Mouse (Mus musculus): ENCODE results near the gene Dpp6. TPM values are rescaled to one million over a fixed set of nuclear protein-coding genes. Genes with fewer than 3 reads are reported as not detected.

Gene Dpp6
- polyA plus RNA-seq, 1 experiment from 2014 or later, result 0.22 TPM

GRCm38 (mm10) chr5:27035291-27035690 is 218.3 kb downstream of the Dpp6 start:
- no peak for TF ChIP-seq CTCF (IDR thresholded peaks at IDR 0.05; ENCODE audit: low read depth)
- DNase-seq, result peak; percentile 59

DNA sequence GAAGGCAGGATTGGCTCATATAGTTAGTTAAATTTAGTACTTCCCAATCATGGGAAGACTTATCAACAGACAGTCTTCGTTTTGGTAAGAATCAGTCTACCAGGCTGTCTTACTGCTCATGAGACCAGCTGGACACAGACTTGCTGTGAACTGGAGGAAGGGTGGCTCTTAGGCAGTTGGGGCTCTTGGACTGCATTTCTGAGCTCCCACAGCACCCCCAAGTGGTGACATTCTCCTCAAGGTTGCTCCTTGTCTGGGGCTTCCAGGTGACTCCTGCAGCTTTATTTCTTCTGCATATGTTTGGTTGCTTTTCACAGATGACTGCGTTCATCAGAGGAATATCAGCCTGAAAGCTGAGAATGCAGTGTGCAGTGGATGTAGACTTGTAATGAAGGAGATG is 218.9 kb downstream of the Dpp6 start:
- H3K9me3 ChIP-seq (ENCODE audit: low read depth, low read length), result no peaks in the 10 kb centered on the region
- H3K4me1 ChIP-seq (ENCODE audit: insufficient read depth), result no peaks in the 10 kb centered on the region
- H3K4me3 ChIP-seq (ENCODE audit: low read depth, low read length), result no peak overlapping the region
- no peak for TF ChIP-seq CTCF (IDR thresholded peaks at IDR 0.05; ENCODE audit: low read depth)
- DNase-seq (no peak), ATAC-seq (ENCODE audit: insufficient read depth) (no peak)
- 29% methylated on average over 2 of the region's 2 CpGs for WGBS
- H3K9ac ChIP-seq, result no peak overlapping the region
- no peaks in the 10 kb centered on the region for H3K27me3 ChIP-seq (ENCODE audit: insufficient read depth, low read length)
- H3K4me2 ChIP-seq, result no peak overlapping the region
- H3K36me3 ChIP-seq (ENCODE audit: insufficient read depth), result no peaks in the 10 kb centered on the region
- no peak overlapping the region for H3K27ac ChIP-seq (ENCODE audit: low read depth)

More at GRCm38 (mm10) chr5:27035291-27035690, 218.3 kb downstream of the Dpp6 start:
- no peak overlapping the region for H3K4me2 ChIP-seq
- no peak overlapping the region for H3K9ac ChIP-seq
- H3K27ac ChIP-seq (ENCODE audit: low read depth), result no peak overlapping the region
- H3K9me3 ChIP-seq (ENCODE audit: low read depth, low read length), result no peaks in the 10 kb centered on the region
- 42% methylated on average over 1 of the region's 1 CpGs for WGBS
- no peaks in the 10 kb centered on the region for H3K4me1 ChIP-seq (ENCODE audit: insufficient read depth)
- ATAC-seq (ENCODE audit: insufficient read depth), result no peak
- no peaks in the 10 kb centered on the region for H3K27me3 ChIP-seq (ENCODE audit: insufficient read depth, low read length)
- no peak overlapping the region for H3K4me3 ChIP-seq (ENCODE audit: low read depth, low read length)
- H3K36me3 ChIP-seq (ENCODE audit: insufficient read depth), result no peaks in the 10 kb centered on the region

DNA sequence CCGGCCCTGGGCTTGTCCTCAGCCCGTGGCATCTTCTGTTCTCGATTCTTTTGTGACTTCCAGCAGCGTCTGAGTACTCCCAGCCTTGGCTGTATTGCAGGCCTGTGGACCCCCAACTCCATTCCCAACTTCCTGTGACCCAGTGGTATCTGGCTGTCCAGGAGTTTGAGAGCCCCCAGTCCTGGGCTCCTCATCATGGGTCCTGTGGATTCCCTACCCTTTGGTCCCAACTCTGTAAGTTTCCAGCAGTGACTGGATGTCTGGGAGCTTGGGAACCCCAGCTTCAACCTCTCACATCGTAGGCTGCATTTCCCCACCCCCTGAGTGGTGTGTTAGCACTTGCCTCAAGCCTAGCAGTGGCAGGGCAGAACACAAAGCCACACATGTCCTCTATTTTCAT is 220.8 kb downstream of the Dpp6 start:
- Histone ChIP-seq H3K36me3 (ENCODE audit: insufficient read depth) (no peaks in the 10 kb centered on the region), H3K27ac (ENCODE audit: low read depth) (no peak overlapping the region), H3K9me3 (ENCODE audit: low read depth, low read length) (no peaks in the 10 kb centered on the region), H3K4me2 (no peak overlapping the region), H3K4me1 (ENCODE audit: insufficient read depth) (no peaks in the 10 kb centered on the region), H3K4me3 (ENCODE audit: low read depth, low read length) (no peak overlapping the region), H3K9ac (no peak overlapping the region), H3K27me3 (ENCODE audit: insufficient read depth, low read length) (no peaks in the 10 kb centered on the region)
- DNase-seq, result no peak
- WGBS, result 48% methylated on average over 5 of the region's 5 CpGs
- no peak for TF ChIP-seq CTCF (IDR thresholded peaks at IDR 0.05; ENCODE audit: low read depth)
- no peak for ATAC-seq (ENCODE audit: insufficient read depth)

DNA sequence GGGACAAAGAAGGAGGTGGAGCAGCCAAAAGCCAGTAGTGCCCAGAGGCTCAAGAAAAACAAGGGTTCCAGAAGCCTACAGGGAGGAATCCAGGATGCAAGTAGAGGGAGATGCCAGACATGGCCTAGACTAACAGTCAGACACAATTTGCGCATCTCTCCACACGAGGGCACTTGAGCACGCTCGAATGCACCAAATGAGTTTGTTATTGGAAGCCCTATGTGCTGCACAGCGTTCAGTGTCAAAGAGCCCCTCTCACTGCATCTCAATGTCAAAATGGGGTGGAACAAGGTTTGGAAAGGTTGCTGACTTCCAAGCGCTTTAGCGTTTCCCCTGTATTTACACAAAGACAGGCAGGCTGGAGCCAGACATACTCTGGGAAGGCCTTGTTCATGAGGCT is 231.2 kb downstream of the Dpp6 start:
- Histone ChIP-seq H3K4me3 (ENCODE audit: low read depth, low read length) (no peak overlapping the region), H3K4me1 (ENCODE audit: insufficient read depth) (no peaks in the 10 kb centered on the region), H3K9me3 (ENCODE audit: low read depth, low read length) (no peaks in the 10 kb centered on the region), H3K4me2 (no peak overlapping the region), H3K27ac (ENCODE audit: low read depth) (no peak overlapping the region), H3K36me3 (ENCODE audit: insufficient read depth) (no peaks in the 10 kb centered on the region), H3K9ac (no peak overlapping the region), H3K27me3 (ENCODE audit: insufficient read depth, low read length) (peaks cover 18% of the 10 kb centered on the region)
- peak; percentile 49 for TF ChIP-seq CTCF (IDR thresholded peaks at IDR 0.05; ENCODE audit: low read depth)
- DNase-seq, result peak; percentile 48
- no peak for ATAC-seq (ENCODE audit: insufficient read depth)
- 16% methylated on average over 7 of the region's 7 CpGs for WGBS

GRCm38 (mm10) chr5:27048926-27049325 is 231.9 kb downstream of the Dpp6 start:
- Histone ChIP-seq H3K9ac (no peak overlapping the region), H3K4me1 (ENCODE audit: insufficient read depth) (no peaks in the 10 kb centered on the region), H3K27ac (ENCODE audit: low read depth) (no peak overlapping the region), H3K4me3 (ENCODE audit: low read depth, low read length) (peak overlapping the region; percentile 25), H3K36me3 (ENCODE audit: insufficient read depth) (no peaks in the 10 kb centered on the region), H3K9me3 (ENCODE audit: low read depth, low read length) (no peaks in the 10 kb centered on the region), H3K27me3 (ENCODE audit: insufficient read depth, low read length) (peaks cover 18% of the 10 kb centered on the region), H3K4me2 (peak overlapping the region; percentile 55)
- TF ChIP-seq CTCF (IDR thresholded peaks at IDR 0.05; ENCODE audit: low read depth), result no peak
- no peak for DNase-seq
- 12% methylated on average over 9 of the region's 9 CpGs for WGBS
- no peak for ATAC-seq (ENCODE audit: insufficient read depth)

GRCm38 (mm10) chr5:27049341-27050091 is 232.5 kb downstream of the Dpp6 start:
- 2% methylated on average over 54 of the region's 55 CpGs for WGBS
- H3K4me2 ChIP-seq, result peak overlapping the region; percentile 55
- no peaks in the 10 kb centered on the region for H3K36me3 ChIP-seq (ENCODE audit: insufficient read depth)
- H3K9me3 ChIP-seq (ENCODE audit: low read depth, low read length), result no peaks in the 10 kb centered on the region
- DNase-seq (peak; percentile 4), ATAC-seq (ENCODE audit: insufficient read depth) (0 out of 2 replicates have a peak, but pooled peaks have one; percentile 31)
- no peaks in the 10 kb centered on the region for H3K4me1 ChIP-seq (ENCODE audit: insufficient read depth)
- peak overlapping the region; percentile 25 for H3K4me3 ChIP-seq (ENCODE audit: low read depth, low read length)
- TF ChIP-seq CTCF (IDR thresholded peaks at IDR 0.05; ENCODE audit: low read depth), result no peak
- no peak overlapping the region for H3K27ac ChIP-seq (ENCODE audit: low read depth)
- H3K9ac ChIP-seq, result no peak overlapping the region
- H3K27me3 ChIP-seq (ENCODE audit: insufficient read depth, low read length), result peaks cover 18% of the 10 kb centered on the region

- H3K36me3 ChIP-seq (ENCODE audit: insufficient read depth), result no peaks in the 10 kb centered on the region
- ATAC-seq (ENCODE audit: insufficient read depth), result no peak
Observed at GRCm38 (mm10) chr5:27051250-27051649, 234.2 kb downstream of the Dpp6 start.

More at GRCm38 (mm10) chr5:27051250-27051649, 234.2 kb downstream of the Dpp6 start:
- Histone ChIP-seq H3K4me2 (no peak overlapping the region), H3K4me1 (ENCODE audit: insufficient read depth) (no peaks in the 10 kb centered on the region), H3K9me3 (ENCODE audit: low read depth, low read length) (no peaks in the 10 kb centered on the region), H3K27me3 (ENCODE audit: insufficient read depth, low read length) (peaks cover 18% of the 10 kb centered on the region), H3K4me3 (ENCODE audit: low read depth, low read length) (no peak overlapping the region), H3K9ac (no peak overlapping the region), H3K27ac (ENCODE audit: low read depth) (no peak overlapping the region)
- 32% methylated on average over 3 of the region's 3 CpGs for WGBS
- no peak for DNase-seq
- TF ChIP-seq CTCF (IDR thresholded peaks at IDR 0.05; ENCODE audit: low read depth), result no peak
